Comparison of ENCODE assay signal across 9 mouse cellular contexts in genomic region chr1:165853729-165854420, GRCm38 (mm10).
A peak's percentile ranks its signal among the peaks of the same experiment; 100 is the strongest.
DNase-seq lines count a peak whose midpoint lies in the region; ATAC-seq lines count a peak whose summit lies in the region.
"Had no signal": no experiment of that assay in that cellular context is flagged by ENCODE, and none has a peak within 500 bp of the region (broad histone marks: within the 10 kb centered on the region; RNA-seq: fewer than 3 reads in every experiment).

No protein-coding gene starts in this region.

- H3K4me3 ChIP-seq in intestine, embryonic 14.5 days (ENCODE audit: low read depth, low read length), result no peak overlapping the region
- H3K4me3 ChIP-seq in intestine, embryonic 16.5 days (ENCODE audit: low read length), result no peak overlapping the region
- H3K4me3 ChIP-seq: limb, embryonic 15.5 days had no signal

- H3K4me2 ChIP-seq in intestine, embryonic 14.5 days (ENCODE audit: low read length), result no peak overlapping the region
- no peak overlapping the region for H3K4me2 ChIP-seq in intestine, embryonic 16.5 days (ENCODE audit: low read depth, low read length)
- H3K4me2 ChIP-seq: limb, embryonic 15.5 days had no signal

- no peaks in the 10 kb centered on the region for H3K27me3 ChIP-seq in intestine, embryonic 14.5 days (replicated peaks; ENCODE audit: control insufficient read depth, insufficient read depth, low read length)
- H3K27me3 ChIP-seq in intestine, embryonic 16.5 days (replicated peaks; ENCODE audit: control insufficient read depth, insufficient read depth, low read length), result no peaks in the 10 kb centered on the region
- no peaks in the 10 kb centered on the region for H3K27me3 ChIP-seq in splenic B cell, adult 2 months (ENCODE audit: control insufficient read depth, insufficient read depth, low read length, poor library complexity, severe bottlenecking)

- H3K9ac ChIP-seq in intestine, embryonic 14.5 days (ENCODE audit: low read length), result no peak overlapping the region
- H3K9ac ChIP-seq in intestine, embryonic 16.5 days (ENCODE audit: low read depth, low read length), result no peak overlapping the region
- H3K9ac ChIP-seq: limb, embryonic 15.5 days had no signal

- ATAC-seq in intestine, embryonic 14.5 days (replicated peaks; ENCODE audit: low FRiP score, low TSS enrichment, low read depth), result no peak
- ATAC-seq in intestine, embryonic 16.5 days, result no peak
- ATAC-seq in megakaryocyte-erythroid progenitor cell, adult 5-6 weeks (replicated peaks; ENCODE audit: low FRiP score, low TSS enrichment, poor library complexity, severe bottlenecking), result peak; percentile 66

- H3K27ac ChIP-seq in intestine, embryonic 14.5 days (ENCODE audit: low read depth), result no peak overlapping the region
- no peak overlapping the region for H3K27ac ChIP-seq in intestine, embryonic 16.5 days (ENCODE audit: low read length)
- H3K27ac ChIP-seq: limb, embryonic 15.5 days had no signal

- WGBS in intestine, embryonic 14.5 days, result 59% methylated on average over 10 of the region's 10 CpGs
- WGBS in intestine, embryonic 16.5 days, result 58% methylated on average over 10 of the region's 10 CpGs

- no peaks in the 10 kb centered on the region for H3K36me3 ChIP-seq in intestine, embryonic 14.5 days (ENCODE audit: control insufficient read depth, insufficient read depth, low read length)
- no peaks in the 10 kb centered on the region for H3K36me3 ChIP-seq in intestine, embryonic 16.5 days (ENCODE audit: control insufficient read depth, insufficient read depth, low read length)
- no peaks in the 10 kb centered on the region for H3K36me3 ChIP-seq in splenic B cell, adult 2 months (ENCODE audit: control insufficient read depth, insufficient read depth, low read length, poor library complexity, severe bottlenecking)
- H3K36me3 ChIP-seq: limb, embryonic 15.5 days had no signal

- peak; percentile 75 for DNase-seq in intestine, embryonic 14.5 days (ENCODE audit: low spot score)
- peak; percentile 76 for DNase-seq in T-cell, adult 2 months (ENCODE audit: low spot score)
- DNase-seq in cerebellum, postnatal 25 days, result peak; percentile 69 to 86
- DNase-seq in gastrocnemius, postnatal 14 days, result peak; percentile 70
- peak; percentile 59 to 72 for DNase-seq in left cerebral cortex, adult 18-20 months (ENCODE audit: low spot score in 2 of 2)
- peak; percentile 87 for DNase-seq in splenic B cell, adult 2 months (ENCODE audit: low read depth, low spot score)

- peaks cover 13% of the 10 kb centered on the region for H3K4me1 ChIP-seq in intestine, embryonic 14.5 days (replicated peaks; ENCODE audit: control insufficient read depth, insufficient read depth, low read length)
- peaks cover 8% of the 10 kb centered on the region for H3K4me1 ChIP-seq in intestine, embryonic 16.5 days (ENCODE audit: control insufficient read depth, insufficient read depth, low read length)
- H3K4me1 ChIP-seq: limb, embryonic 15.5 days had no signal

- no peaks in the 10 kb centered on the region for H3K9me3 ChIP-seq in intestine, embryonic 14.5 days (ENCODE audit: control insufficient read depth, low read length)
- H3K9me3 ChIP-seq in intestine, embryonic 16.5 days (ENCODE audit: control insufficient read depth, low read length), result no peaks in the 10 kb centered on the region
- H3K9me3 ChIP-seq: limb, embryonic 15.5 days had no signal

- intact Hi-C loops in gastrocnemius, postnatal 14 days (cut with DNase I; ENCODE audit: low total_unique reads), result loop anchor here (10.0 kb wide), 1 partner anchor 111 kb away; no protein-coding TSS in a partner anchor
